Mouse (Mus musculus) bone marrow, adult 2 months (tissue): ENCODE results near the gene Fgf11. TPM values are rescaled to one million over a fixed set of nuclear protein-coding genes. Genes with fewer than 3 reads are reported as not detected.

Experiments
- H3K27ac ChIP-seq: fragments of 200-500 bp; 2 replicates; pipeline ENCODE4 v1.5.1; 2012; ENCODE audit warnings: low read depth, mild to moderate bottlenecking, control low read depth, inconsistent platforms, low read length; ENCODE audit not compliant: control insufficient read depth, poor library complexity, insufficient read depth
- H3K4me1 ChIP-seq: fragments of 200-500 bp; 2 replicates; pipeline ENCODE4 v1.6.1; 2011; ENCODE audit warnings: low read length; ENCODE audit not compliant: control insufficient read depth, insufficient read depth
- H3K4me3 ChIP-seq: fragments of 200-500 bp; replicated peaks from 2 replicates; pipeline ENCODE3; 2011; ENCODE audit warnings: mild to moderate bottlenecking, low read depth, low read length, control low read depth; ENCODE audit not compliant: control insufficient read depth
- CTCF ChIP-seq: fragments of 200-500 bp; IDR thresholded peaks from 2 replicates; pipeline ENCODE4 v1.5.1; 2011; ENCODE audit warnings: low read length, control low read depth; ENCODE audit not compliant: control insufficient read depth, insufficient read depth
- POLR2A ChIP-seq: fragments of 200-500 bp; IDR thresholded peaks from 2 replicates; pipeline ENCODE4 v1.6.1; 2011; ENCODE audit warnings: low read depth, mild to moderate bottlenecking, control low read depth, low read length, borderline replicate concordance; ENCODE audit not compliant: control insufficient read depth
- WGBS: fragments of 180-500 bp; shearing (Covaris S2); methylation state at CpG from one replicate; pipeline ENCODE4 v1.1.7; 2018; 5-methylcytosine and 5-hydroxymethylcytosine counted together
- polyA plus RNA-seq: library from polyadenylated mRNA; stranded (reverse); fragments of >200 nt; gene quantifications from 2 replicates; pipeline ENCODE4 v1.2.4, GENCODE M21; 2011; ENCODE audit warnings: low replicate concordance; ENCODE audit not compliant: missing spikeins, insufficient read depth, insufficient read length

The Fgf11 gene
- polyA plus RNA-seq, 1 experiment = 1.00 TPM

DNA sequence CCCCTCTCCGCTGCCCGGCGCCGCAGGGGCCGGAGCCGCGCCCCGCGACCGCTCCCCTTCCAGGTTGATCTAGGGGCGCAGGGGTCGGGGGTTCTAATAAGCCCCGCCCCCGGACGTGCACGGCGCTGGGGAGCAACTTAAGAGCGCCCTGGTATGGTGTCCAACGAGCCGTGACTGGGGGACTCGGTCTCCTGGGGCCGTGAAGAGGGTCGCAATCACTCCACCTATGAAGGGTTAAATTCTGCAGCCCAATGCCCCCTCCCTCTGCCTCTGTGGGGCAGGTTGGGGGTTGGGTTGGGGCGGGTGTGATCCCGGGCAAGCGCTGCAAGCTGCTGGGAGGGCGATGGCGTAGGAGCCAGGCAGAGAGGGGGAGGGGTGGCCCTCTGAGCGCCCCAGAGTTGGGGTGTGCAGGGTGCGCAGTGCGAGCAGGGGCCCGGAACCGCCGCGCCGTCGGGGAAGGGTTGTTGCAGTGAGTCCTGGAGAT, 35.5 kb downstream of the Fgf11 start:
- WGBS = under 1% methylated on average over 37 of the region's 37 CpGs
- Histone ChIP-seq H3K4me1 (no peaks in the 10 kb centered on the region; the same call in 1 of the 2 replicates), H3K4me3 (peak overlapping the region; percentile 54), H3K27ac (peak overlapping the region; percentile 62)
- TF ChIP-seq CTCF = no peak
- TF ChIP-seq POLR2A = peak; percentile 45; the same call in 1 of the 2 replicates

DNA sequence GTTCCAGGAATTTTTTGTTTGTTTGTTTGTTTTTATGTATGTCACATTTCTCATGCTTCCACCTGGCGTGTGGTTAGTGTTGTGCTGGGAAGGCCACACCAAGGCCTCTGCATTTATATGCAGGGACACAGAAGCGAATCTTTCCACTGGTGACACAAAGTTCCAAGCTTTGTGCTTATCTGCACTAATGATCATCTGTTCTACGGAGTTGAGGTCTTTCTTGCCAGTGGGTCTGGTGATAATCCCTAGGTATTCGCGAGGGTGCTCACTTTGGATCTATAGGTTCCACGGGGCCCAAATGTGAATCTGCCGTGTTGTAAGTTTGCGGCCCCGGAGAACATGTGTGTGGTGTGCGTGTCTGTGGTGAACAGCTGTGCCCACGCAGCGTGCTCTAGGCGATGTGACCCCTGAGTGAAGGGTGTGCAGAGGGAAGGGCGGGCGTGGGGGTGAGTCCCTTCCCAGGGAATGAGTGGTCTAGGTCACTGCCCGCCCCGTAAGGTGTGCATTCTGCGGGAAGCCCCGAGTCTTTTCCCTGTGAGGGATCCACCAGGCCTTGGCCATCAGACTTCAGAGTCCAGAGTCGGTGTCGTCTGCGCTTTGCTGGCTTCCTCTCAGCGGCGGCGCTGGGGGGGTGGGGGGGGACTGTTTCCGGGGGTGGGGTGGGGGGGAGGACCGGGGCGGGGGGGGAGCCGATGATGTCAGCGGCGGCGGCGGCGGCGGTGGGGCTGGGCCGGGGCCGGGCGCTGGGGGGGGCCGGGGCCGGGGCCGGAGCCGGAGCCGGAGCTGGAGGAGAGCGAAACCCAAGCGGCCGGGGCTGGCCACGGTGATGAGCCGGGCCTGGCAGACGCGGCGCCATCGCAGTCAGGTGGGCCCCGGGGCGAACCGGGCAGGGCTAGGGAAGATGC, 36.2 kb downstream of the Fgf11 start, which contains the start of gene Zbtb4:
TSS of gene Zbtb4 (plus strand) at position 692 of the 905 bp plus-strand sequence.
- 17% methylated on average over 49 of the region's 55 CpGs for WGBS
- H3K27ac ChIP-seq = peak within 1 kb of the TSS; percentile 67
- TF ChIP-seq POLR2A (no peak; the same call in 1 of the 2 replicates), CTCF (no peak)

DNA sequence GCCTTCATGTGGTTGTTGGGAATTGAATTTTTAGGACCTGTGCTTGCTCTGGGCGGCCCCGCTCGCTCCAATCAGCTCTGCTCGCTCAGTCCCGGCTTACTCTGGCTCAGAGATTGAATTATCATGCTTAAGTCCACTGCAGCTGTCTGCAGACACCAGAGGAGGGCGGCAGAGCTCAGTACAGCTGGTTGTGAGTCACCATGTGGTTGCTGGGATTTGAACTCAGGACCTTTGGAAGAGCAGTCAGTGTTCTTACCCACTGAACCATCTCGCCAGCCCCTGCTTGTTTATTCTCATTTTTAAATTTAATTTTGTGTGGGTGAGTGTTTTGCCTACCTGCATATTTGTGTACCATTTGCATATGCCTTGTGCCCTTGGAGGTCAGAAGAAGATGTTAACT, 38.1 kb downstream of the Fgf11 start:
- TF ChIP-seq CTCF (peak; percentile 31; the same call in 1 of the 2 replicates), POLR2A (no peak)
- Histone ChIP-seq H3K4me3 (no peak overlapping the region), H3K27ac (no peak overlapping the region), H3K4me1 (peaks cover 2% of the 10 kb centered on the region)
- WGBS = 80% methylated on average over 7 of the region's 7 CpGs

More for the DNA sequence above, 36.2 kb downstream of the Fgf11 start, which contains the start of gene Zbtb4:
- H3K4me3 ChIP-seq = peak within 1 kb of the TSS; percentile 54
- no peaks in the 10 kb centered on the region; the same call in none of the 2 replicates for H3K4me1 ChIP-seq

DNA sequence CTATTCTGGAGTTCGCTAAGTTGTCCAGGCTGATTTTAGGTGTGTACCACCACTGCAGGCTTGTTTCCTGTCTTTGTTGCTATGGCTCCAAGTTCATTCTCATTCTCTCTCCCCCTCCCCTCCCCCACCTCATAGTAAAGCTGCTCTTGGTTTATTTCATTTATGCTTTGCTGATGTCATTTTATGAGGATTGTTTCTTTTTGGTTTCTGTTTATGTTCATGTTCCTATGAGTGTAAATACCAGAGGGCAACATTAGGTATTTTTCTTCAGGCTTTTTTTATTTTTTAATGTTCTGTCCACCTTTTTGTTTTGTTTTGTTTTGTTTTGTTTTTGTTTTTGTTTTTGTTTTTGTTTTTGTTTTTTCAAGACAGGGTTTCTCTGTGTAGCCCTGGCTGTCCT, 39.8 kb downstream of the Fgf11 start, which contains the start of gene Slc35g3:
TSS of gene Slc35g3 (minus strand) at position 101 of the 400 bp plus-strand sequence.
- TF ChIP-seq CTCF = no peak
- no peak for TF ChIP-seq POLR2A
- no peak within 1 kb of the TSS for H3K4me3 ChIP-seq
- H3K27ac ChIP-seq = no peak within 1 kb of the TSS
- H3K4me1 ChIP-seq = peaks cover 2% of the 10 kb centered on the region
- 48% methylated on average over 1 of the region's 1 CpGs for WGBS

DNA sequence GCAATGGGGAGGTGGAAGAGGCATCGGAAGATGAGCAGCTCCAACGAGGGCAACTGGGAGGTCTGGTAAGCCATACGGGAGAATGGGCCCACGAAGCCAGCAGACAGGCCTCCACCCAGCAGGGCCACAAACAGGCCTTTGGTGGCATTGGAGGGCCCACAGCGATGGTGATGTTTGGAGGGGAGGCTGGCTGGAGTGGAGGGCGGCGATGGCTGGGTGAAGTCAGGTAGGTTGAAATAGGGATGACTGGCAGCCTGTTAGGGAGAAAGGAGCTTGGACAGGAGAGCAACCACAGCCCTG, 40.8 kb downstream of the Fgf11 start:
- Histone ChIP-seq H3K27ac (no peak overlapping the region), H3K4me3 (no peak overlapping the region), H3K4me1 (peaks cover 2% of the 10 kb centered on the region)
- TF ChIP-seq POLR2A (no peak), CTCF (no peak)
- 89% methylated on average over 7 of the region's 7 CpGs for WGBS

DNA sequence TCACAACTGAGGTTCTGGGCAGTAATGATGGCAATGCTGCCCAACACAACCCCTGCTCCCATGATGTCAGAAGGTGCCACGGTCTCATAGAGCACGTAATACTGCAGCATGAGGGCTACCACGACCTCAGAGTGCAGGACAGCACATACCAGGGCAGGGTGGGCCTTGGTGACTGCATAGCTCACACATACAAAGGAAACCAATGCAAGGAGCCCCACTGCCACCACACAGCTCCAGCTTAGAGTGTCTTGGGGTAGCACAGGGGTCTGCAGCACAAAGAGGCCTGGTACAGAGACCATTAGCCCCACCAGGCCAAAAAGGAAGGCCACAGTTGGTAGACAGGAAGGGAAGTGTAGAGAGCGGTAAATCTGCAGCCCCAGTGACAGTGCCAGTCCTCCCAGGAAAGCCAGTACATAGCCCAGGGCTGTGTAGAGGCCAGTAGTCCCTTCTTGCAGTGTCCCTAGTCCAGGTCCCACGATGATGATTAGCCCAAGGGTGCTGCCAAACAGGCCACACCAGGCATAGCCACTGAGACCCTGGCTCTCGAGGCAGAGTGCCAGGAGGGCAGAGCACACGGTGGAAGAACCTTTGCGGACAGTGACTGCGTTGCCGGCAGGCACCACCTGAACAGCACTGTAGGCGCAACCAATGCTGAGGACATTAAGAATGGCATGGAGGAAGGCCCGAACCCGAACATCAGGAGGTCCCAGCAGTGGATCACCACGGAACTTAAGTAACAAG, 41.3 kb downstream of the Fgf11 start:
- TF ChIP-seq CTCF (no peak), POLR2A (no peak)
- Histone ChIP-seq H3K4me3 (peak overlapping the region; percentile 14), H3K27ac (no peak overlapping the region), H3K4me1 (peaks cover 2% of the 10 kb centered on the region)
- 71% methylated on average over 14 of the region's 14 CpGs for WGBS

DNA sequence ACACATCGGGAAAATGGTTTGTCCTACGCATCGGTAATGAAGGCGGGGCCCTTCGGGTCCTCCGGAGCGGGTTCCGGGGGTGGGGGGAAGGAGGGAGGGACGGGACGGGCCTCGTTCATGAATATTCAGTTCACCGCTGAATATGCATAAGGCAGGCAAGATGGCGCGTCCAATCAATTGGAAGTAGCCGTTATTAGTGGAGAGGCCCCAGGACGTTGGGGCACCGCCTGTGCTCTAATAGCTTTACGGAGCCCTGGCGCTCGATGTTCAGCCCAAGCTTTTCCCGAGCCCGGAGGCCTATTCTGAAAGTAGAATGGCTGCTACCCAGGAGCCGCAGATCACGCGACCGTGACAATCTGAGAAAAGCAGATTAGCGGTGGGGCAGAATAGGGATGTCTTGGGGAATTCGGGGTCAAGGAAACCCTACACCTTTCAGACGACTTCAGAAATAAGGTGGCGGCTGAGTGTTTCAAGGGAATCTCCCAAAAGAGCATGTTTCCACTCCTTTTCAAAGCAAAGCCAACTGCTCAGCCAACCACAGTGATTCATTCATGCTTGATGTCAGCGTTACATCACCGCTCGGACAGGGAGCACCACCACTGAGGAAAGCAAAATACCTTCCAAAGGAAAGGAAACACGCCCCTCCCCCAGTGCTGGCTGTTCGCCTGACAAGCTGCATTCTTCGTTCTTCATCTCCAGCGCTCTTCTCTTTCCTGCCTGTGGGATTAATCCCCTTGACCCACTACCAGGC, 42.5 kb downstream of the Fgf11 start:
- TF ChIP-seq POLR2A (peak; percentile 74), CTCF (no peak)
- Histone ChIP-seq H3K4me1 (peaks cover 2% of the 10 kb centered on the region), H3K4me3 (peak overlapping the region; percentile 69), H3K27ac (peak overlapping the region; percentile 95)
- under 1% methylated on average over 37 of the region's 37 CpGs for WGBS
